Mouse (Mus musculus) gastrocnemius, adult 2 months (tissue): ENCODE measurements around the gene Prune2. TPM values are rescaled to one million over a fixed set of nuclear protein-coding genes. Genes with fewer than 3 reads are reported as not detected.
"Not testable (repeated sequence)": the region's sequence is repeated elsewhere in the genome, so short reads cannot be mapped to it uniquely, and the experiment has no call there.

ENCODE experiments used
- DNase-seq: peaks from one replicate; pipeline ENCODE4 v3.0.0; 2022
- H3K27ac ChIP-seq: fragments of 200-600 bp; 2 replicates; pipeline ENCODE4 v1.8.1; 2022; ENCODE audit warnings: mild to moderate bottlenecking
- H3K4me3 ChIP-seq: fragments of 200-600 bp; 2 replicates; pipeline ENCODE4 v1.8.1; 2022; ENCODE audit warnings: mild to moderate bottlenecking, moderate library complexity
- CTCF ChIP-seq: fragments of 200-600 bp; IDR thresholded peaks from 2 replicates; pipeline ENCODE4 v1.8.1; 2022; ENCODE audit warnings: antibody characterized with exemption, mild to moderate bottlenecking, moderate library complexity
- intact Hi-C: fragments of 180-260 bp; cut with DNase I; formaldehyde crosslinking; loops from one replicate; pipeline ENCODE4 v1.15.1; 2025
- total RNA-seq, 2 experiments: library from RNA; stranded (reverse); gene quantifications; 2 replicates each; pipeline ENCODE4 v1.2.3; 2021

The Prune2 gene
- total RNA-seq, 2 experiments from 2014 or later: 5.9 to 9.6 TPM

GRCm38 (mm10) chr19:17144205-17144604 is 188.3 kb downstream of the Prune2 start:
- TF ChIP-seq CTCF: no peak
- intact Hi-C loops: no loop called here
- H3K27ac ChIP-seq: no peak overlapping the region
- no peak overlapping the region for H3K4me3 ChIP-seq
- DNase-seq: no peak

- no peak overlapping the region for H3K4me3 ChIP-seq
- no peak for TF ChIP-seq CTCF
These were observed 194.1 kb downstream of the Prune2 start for GRCm38 (mm10) chr19:17150064-17150463.

GRCm38 (mm10) chr19:17151781-17152180 is 195.9 kb downstream of the Prune2 start:
- no peak for TF ChIP-seq CTCF
- no peak overlapping the region for H3K27ac ChIP-seq
- no peak for DNase-seq
- intact Hi-C loops: no loop called here
- H3K4me3 ChIP-seq: no peak overlapping the region

More at GRCm38 (mm10) chr19:17150064-17150463, 194.1 kb downstream of the Prune2 start:
- no peak for DNase-seq
- intact Hi-C loops: no loop called here
- H3K27ac ChIP-seq: no peak overlapping the region

- intact Hi-C loops: no loop called here
- no peak overlapping the region for H3K27ac ChIP-seq
- no peak for DNase-seq
- TF ChIP-seq CTCF: no peak
- no peak overlapping the region for H3K4me3 ChIP-seq
These were observed 196.5 kb downstream of the Prune2 start for GRCm38 (mm10) chr19:17152461-17152860.

- intact Hi-C loops: no loop called here
- TF ChIP-seq CTCF: no peak
- DNase-seq: no peak
- H3K4me3 ChIP-seq: no peak overlapping the region
- no peak overlapping the region for H3K27ac ChIP-seq
These were observed 198.2 kb downstream of the Prune2 start for GRCm38 (mm10) chr19:17153911-17154639.

- no peak for TF ChIP-seq CTCF
- Histone ChIP-seq H3K4me3 (no peak overlapping the region), H3K27ac (no peak overlapping the region)
- intact Hi-C loops: no loop called here
- DNase-seq: no peak
These were observed 199.3 kb downstream of the Prune2 start for GRCm38 (mm10) chr19:17155216-17155615.

GRCm38 (mm10) chr19:17159676-17160075 is 203.8 kb downstream of the Prune2 start:
- intact Hi-C loops: no loop called here
- no peak for TF ChIP-seq CTCF
- Histone ChIP-seq H3K4me3 (no peak overlapping the region), H3K27ac (no peak overlapping the region)
- no peak for DNase-seq

GRCm38 (mm10) chr19:17160231-17160630 is 204.3 kb downstream of the Prune2 start:
- H3K4me3 ChIP-seq: no peak overlapping the region
- TF ChIP-seq CTCF: no peak
- DNase-seq: no peak
- intact Hi-C loops: no loop called here
- no peak overlapping the region for H3K27ac ChIP-seq

- H3K4me3 ChIP-seq: no peak overlapping the region
- intact Hi-C loops: no loop called here
- DNase-seq: peak; percentile 35
- no peak overlapping the region for H3K27ac ChIP-seq
- peak; percentile 58 for TF ChIP-seq CTCF
These were observed 207.6 kb downstream of the Prune2 start for GRCm38 (mm10) chr19:17163511-17163953.

- H3K27ac ChIP-seq: no peak overlapping the region
- intact Hi-C loops: no loop called here
- DNase-seq: peak; percentile 21
- TF ChIP-seq CTCF: no peak
- H3K4me3 ChIP-seq: no peak overlapping the region
These were observed 210.4 kb downstream of the Prune2 start for GRCm38 (mm10) chr19:17166288-17166687.

GRCm38 (mm10) chr19:17168186-17168585 is 212.3 kb downstream of the Prune2 start:
- H3K27ac ChIP-seq: no peak overlapping the region
- intact Hi-C loops: no loop called here
- DNase-seq: no peak
- H3K4me3 ChIP-seq: no peak overlapping the region
- TF ChIP-seq CTCF: no peak

- TF ChIP-seq CTCF: no peak
- no peak for DNase-seq
- Histone ChIP-seq H3K4me3 (no peak overlapping the region), H3K27ac (no peak overlapping the region)
- intact Hi-C loops: no loop called here
These were observed 213.8 kb downstream of the Prune2 start for GRCm38 (mm10) chr19:17169746-17170145.

GRCm38 (mm10) chr19:17174501-17174900 is 218.6 kb downstream of the Prune2 start:
- H3K27ac ChIP-seq, DNase-seq, H3K4me3 ChIP-seq, intact Hi-C loops: not testable (repeated sequence)

- TF ChIP-seq CTCF: no peak
- Histone ChIP-seq H3K4me3 (no peak overlapping the region), H3K27ac (no peak overlapping the region)
- intact Hi-C loops: no loop called here
- DNase-seq: no peak
These were observed 224.6 kb downstream of the Prune2 start for GRCm38 (mm10) chr19:17180506-17180905.
